Mouse (Mus musculus): Measurements from ENCODE around the gene Iqsec2. TPM values are rescaled to one million over a fixed set of nuclear protein-coding genes. Genes with fewer than 3 reads are reported as not detected.

Gene Iqsec2
- total and polyA plus RNA-seq, 3 experiments, result 0.19 to 1.7 TPM; not detected in 1

- TF ChIP-seq MAFK (IDR thresholded peaks at IDR 0.05; ENCODE audit: borderline replicate concordance, low read depth, low read length) (no peak), KAT2A (conservative IDR thresholded peaks at IDR 0.05; ENCODE audit: low read depth, low read length) (no peak), ETS1 (IDR thresholded peaks at IDR 0.05; ENCODE audit: low read depth, low read length) (no peak), POLR2A (IDR thresholded peaks at IDR 0.05; ENCODE audit: control insufficient read depth in 1 of 2, insufficient read depth in 1 of 2, low read depth in 1 of 2, low read length in 2 of 2, poor library complexity in 1 of 2) (no peak), ZC3H11A (IDR thresholded peaks at IDR 0.05; ENCODE audit: low read depth, low read length) (peak; percentile 81), CHD1 (IDR thresholded peaks at IDR 0.05; ENCODE audit: low read depth, low read length) (no peak)
Observed at GRCm38 (mm10) chrX:152147451-152148116, 3.5 kb downstream of the Iqsec2 start (continued).

GRCm38 (mm10) chrX:152148706-152149105, 4.6 kb downstream of the Iqsec2 start:
- no peaks in the 10 kb centered on the region for H3K9me3 ChIP-seq (replicated peaks; ENCODE audit: insufficient read depth, low read length)
- H3K36me3 ChIP-seq (ENCODE audit: control insufficient read depth in 1 of 2, insufficient read depth in 2 of 2, low read length in 2 of 2), result peaks cover 0 to 2% of the 10 kb centered on the region in 2 experiments; a peak in 2 of 4 replicates
- peaks cover 0 to 4% of the 10 kb centered on the region in 2 experiments; a peak in 2 of 4 replicates for H3K4me1 ChIP-seq (ENCODE audit: control insufficient read depth in 1 of 2, insufficient read depth in 2 of 2, low read length in 2 of 2)
- H3K4me3 ChIP-seq (ENCODE audit: control insufficient read depth in 1 of 2, insufficient read depth in 1 of 2, low read depth in 2 of 2, low read length in 2 of 2), result no peak overlapping the region
- no peak overlapping the region for H3K9ac ChIP-seq (ENCODE audit: control insufficient read depth, low read depth, low read length, poor library complexity, severe bottlenecking)
- no peak for DNase-seq (ENCODE audit: low read depth, low spot score)
- H3K27ac ChIP-seq (ENCODE audit: control insufficient read depth, low read depth, low read length), result no peak overlapping the region
- TF ChIP-seq MAZ (IDR thresholded peaks at IDR 0.05; ENCODE audit: low read depth, low read length) (no peak), MYC (IDR thresholded peaks at IDR 0.05; ENCODE audit: low read depth, low read length) (no peak), RCOR1 (IDR thresholded peaks at IDR 0.05; ENCODE audit: low read depth, low read length) (no peak), MXI1 (IDR thresholded peaks at IDR 0.05; ENCODE audit: low read depth, low read length) (no peak), ZC3H11A (IDR thresholded peaks at IDR 0.05; ENCODE audit: low read depth, low read length) (no peak), SIN3A (IDR thresholded peaks at IDR 0.05; ENCODE audit: low read length) (no peak), MYB (IDR thresholded peaks at IDR 0.05; ENCODE audit: low read depth, low read length) (no peak), MEF2A (IDR thresholded peaks at IDR 0.05; ENCODE audit: extremely low read depth, insufficient replicate concordance, low read depth, low read length, poor library complexity, severe bottlenecking) (no peak), POLR2AphosphoS5 (IDR thresholded peaks at IDR 0.05; ENCODE audit: borderline replicate concordance, low read depth, low read length) (no peak), CTCF (IDR thresholded peaks at IDR 0.05 in 2 of 3, conservative IDR thresholded peaks at IDR 0.05 in 1 of 3; ENCODE audit: control insufficient read depth in 1 of 3, insufficient read depth in 1 of 3, low read depth in 2 of 3, low read length in 3 of 3, poor library complexity in 1 of 3, severe bottlenecking in 1 of 3) (no peak), E2F4 (IDR thresholded peaks at IDR 0.05; ENCODE audit: borderline replicate concordance, low read depth, low read length) (no peak), HCFC1 (IDR thresholded peaks at IDR 0.05; ENCODE audit: low read depth, low read length) (no peak), POLR2AphosphoS2 (IDR thresholded peaks at IDR 0.05; ENCODE audit: low read length) (no peak), KAT2A (conservative IDR thresholded peaks at IDR 0.05; ENCODE audit: low read depth, low read length) (no peak)
- H3K79me2 ChIP-seq (ENCODE audit: control insufficient read depth, insufficient read depth, low read length, poor library complexity), result no peaks in the 10 kb centered on the region
- H3K27me3 ChIP-seq (ENCODE audit: control insufficient read depth in 1 of 2, insufficient read depth in 2 of 2, low read length in 2 of 2), result peaks cover 9 to 16% of the 10 kb centered on the region in 2 experiments

Data from MEL (cell line).